Mouse (Mus musculus) embryonic facial prominence, embryonic 13.5 days (tissue): ENCODE measurements around the gene Crocc2. TPM values are rescaled to one million over a fixed set of nuclear protein-coding genes. Genes with fewer than 3 reads are reported as not detected.

Source experiments
- microRNA-seq: library from miRNA; unstranded; fragments of <30 nt; microRNA quantifications from one replicate; pipeline ENCODE4, GENCODE M21; 2016
- polyA plus RNA-seq: library from polyadenylated mRNA; unstranded; fragments of >200 nt; fragmentation: Nextera tagmentation; extraction: Ambion mirVana; gene quantifications from 2 replicates; pipeline ENCODE4 v1.2.1, GENCODE M21; 2015

Crocc2 gene
- polyA plus RNA-seq, 1 experiment from 2014 or later, result 0.08 TPM

Small RNA genes within 50 kb of the gene (microRNA-seq; reads per million reads assigned to microRNA genes)
- gene Mir6901, result 0.55 reads per million

Other genes starting within 250 kb of the Crocc2 start
- gene Capn10, start 234.3 kb upstream of the Crocc2 start, polyA plus RNA-seq, result 34.1 and 36.2 TPM in 2 replicates
- 0.34 and 0.73 TPM in 2 replicates for gene Gpr35, start 217.9 kb upstream of the Crocc2 start, polyA plus RNA-seq
- gene Aqp12, start 162.4 kb upstream of the Crocc2 start, polyA plus RNA-seq, result not detected in 2 replicates
- gene Kif1a, start 66.8 kb upstream of the Crocc2 start, polyA plus RNA-seq, result 24.6 and 27.0 TPM in 2 replicates
- gene Agxt, start 33.5 kb upstream of the Crocc2 start, polyA plus RNA-seq, result 0.25 TPM in 1 of 2 replicates, not detected in the other
- gene 2310007B03Rik, start 7.8 kb upstream of the Crocc2 start, polyA plus RNA-seq, result 1.3 and 1.4 TPM in 2 replicates
- gene Sned1, start 67.1 kb downstream of the Crocc2 start, polyA plus RNA-seq, result 13.8 and 23.0 TPM in 2 replicates
- 32.0 and 36.3 TPM in 2 replicates for gene Mterf4, start 137.2 kb downstream of the Crocc2 start, polyA plus RNA-seq
- 57.9 and 64.2 TPM in 2 replicates for gene Ppp1r7, start 174.1 kb downstream of the Crocc2 start, polyA plus RNA-seq
- gene Pask, start 174.8 kb downstream of the Crocc2 start, polyA plus RNA-seq, result 17.7 and 17.9 TPM in 2 replicates
- gene Ano7, start 205.2 kb downstream of the Crocc2 start, polyA plus RNA-seq, result 0.49 and 0.62 TPM in 2 replicates